Mouse (Mus musculus) olfactory bulb, adult 2 months (tissue): ENCODE data around the gene Rbbp8nl. TPM values are rescaled to one million over a fixed set of nuclear protein-coding genes. Genes with fewer than 3 reads are reported as not detected.

Source experiments
- H3K27ac ChIP-seq: fragments of 200-500 bp; 2 replicates; pipeline ENCODE4 v1.5.1; 2012; ENCODE audit warnings: low read depth, low read length; ENCODE audit not compliant: insufficient read depth
- H3K4me1 ChIP-seq: fragments of 200-500 bp; 2 replicates; pipeline ENCODE4 v1.6.1; 2012; ENCODE audit warnings: low read length; ENCODE audit not compliant: control insufficient read depth, insufficient read depth
- H3K4me3 ChIP-seq: fragments of 200-500 bp; 2 replicates; pipeline ENCODE4 v1.5.1; 2012; ENCODE audit warnings: mild to moderate bottlenecking, low read depth, low read length, moderate library complexity; ENCODE audit not compliant: insufficient read depth
- CTCF ChIP-seq: fragments of 200-500 bp; IDR thresholded peaks from 2 replicates; pipeline ENCODE4 v1.5.1; 2012; ENCODE audit warnings: low read depth, mild to moderate bottlenecking, low read length, moderate library complexity; ENCODE audit not compliant: insufficient read depth
- POLR2A ChIP-seq: fragments of 200-500 bp; IDR thresholded peaks from 2 replicates; pipeline ENCODE4 v1.6.1; 2012; ENCODE audit warnings: mild to moderate bottlenecking, low read depth, low read length, moderate library complexity; ENCODE audit not compliant: insufficient read depth
- WGBS: fragments of 180-500 bp; shearing (Covaris S2); methylation state at CpG from one replicate; pipeline ENCODE4 v1.1.7; 2018; 5-methylcytosine and 5-hydroxymethylcytosine counted together
- polyA plus RNA-seq: library from polyadenylated mRNA; stranded (reverse); fragments of >200 nt; gene quantifications from 2 replicates; pipeline ENCODE4 v1.2.4, GENCODE M21; 2012; ENCODE audit warnings: low replicate concordance; ENCODE audit not compliant: missing spikeins, insufficient read depth, insufficient read length

Gene Rbbp8nl
- polyA plus RNA-seq, 1 experiment = not detected

DNA sequence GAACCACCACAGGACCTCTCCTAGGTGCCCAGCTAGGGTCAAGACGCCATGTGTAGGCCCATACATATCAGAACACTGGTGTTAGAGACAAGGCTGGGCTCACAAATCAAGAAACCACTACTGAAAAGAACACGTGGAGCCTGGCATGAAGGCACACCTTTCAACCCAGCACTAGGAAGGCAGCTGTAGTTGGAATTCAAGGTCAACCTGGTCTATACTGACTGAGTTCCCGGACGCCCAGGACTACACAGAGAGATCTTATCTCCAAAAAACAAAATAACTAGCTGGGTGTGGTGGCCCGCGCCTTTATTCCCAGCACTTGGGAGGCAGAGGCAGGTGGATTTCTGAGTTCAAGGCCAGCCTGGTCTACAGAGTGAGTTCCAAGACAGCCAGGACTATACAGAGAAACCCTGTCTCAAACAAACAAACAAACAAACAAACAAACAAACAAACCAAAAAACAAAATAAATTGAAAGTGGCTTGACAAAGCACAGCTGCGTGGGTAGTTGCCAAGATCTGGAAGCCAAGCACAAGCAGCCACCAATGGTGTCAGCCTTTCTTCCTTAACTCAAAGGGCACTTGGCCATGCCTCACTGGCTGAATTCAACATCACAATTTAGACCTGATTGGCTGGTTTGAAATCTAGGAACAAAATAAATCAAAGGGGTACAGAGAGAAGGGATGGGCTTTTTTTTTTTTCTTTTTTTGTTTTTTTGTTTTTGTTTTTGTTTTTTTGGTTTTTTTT, 51.9 kb downstream of the Rbbp8nl start:
- Histone ChIP-seq H3K27ac (no peak overlapping the region), H3K4me3 (no peak overlapping the region), H3K4me1 (no peaks in the 10 kb centered on the region)
- 93% methylated on average over 7 of the region's 7 CpGs for WGBS
- TF ChIP-seq CTCF = no peak
- TF ChIP-seq POLR2A = no peak

DNA sequence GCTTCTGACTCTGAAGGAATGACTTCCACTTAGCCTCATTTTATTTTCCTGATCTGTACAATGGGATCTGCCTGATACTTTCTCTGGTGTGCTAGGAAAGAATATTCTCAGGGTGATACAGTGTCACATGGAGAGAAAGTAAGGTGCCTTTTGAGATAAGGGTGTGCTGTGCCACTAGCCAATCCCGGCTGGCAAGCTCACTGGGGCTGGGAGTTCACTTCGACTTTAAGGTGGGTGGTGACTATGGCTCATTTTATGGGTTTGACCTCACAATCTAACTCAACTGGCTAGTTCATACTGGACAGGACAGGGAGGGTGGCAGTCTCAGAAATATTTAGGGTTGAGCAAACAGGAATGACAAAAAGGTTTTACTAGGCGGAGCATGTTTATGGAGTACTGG, 52.7 kb downstream of the Rbbp8nl start:
- TF ChIP-seq POLR2A (no peak), CTCF (no peak)
- H3K27ac ChIP-seq = no peak overlapping the region
- 93% methylated on average over 3 of the region's 3 CpGs for WGBS
- no peaks in the 10 kb centered on the region for H3K4me1 ChIP-seq
- no peak overlapping the region for H3K4me3 ChIP-seq

DNA sequence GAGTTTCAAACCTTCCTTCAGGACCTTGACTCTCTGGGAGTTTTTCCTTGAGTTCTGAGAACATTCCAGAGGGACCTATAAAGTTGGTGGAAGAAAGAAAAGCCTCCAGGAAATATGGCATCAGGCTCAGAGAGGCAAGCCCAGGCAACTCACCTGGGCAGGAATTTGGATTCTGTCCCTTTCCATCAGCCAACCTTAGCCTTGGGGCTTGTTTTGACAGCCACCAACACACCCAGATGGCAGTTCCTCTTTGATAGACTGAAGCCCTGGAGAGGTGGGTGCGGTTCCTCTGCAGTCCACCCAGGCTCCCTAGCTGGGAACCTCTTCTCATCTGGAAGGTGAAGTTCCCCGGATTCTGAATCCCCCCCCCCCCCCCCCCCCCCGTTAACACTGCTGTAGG, 53.2 kb downstream of the Rbbp8nl start:
- H3K27ac ChIP-seq = no peak overlapping the region
- WGBS = 42% methylated on average over 3 of the region's 3 CpGs
- H3K4me3 ChIP-seq = no peak overlapping the region
- TF ChIP-seq CTCF (no peak), POLR2A (no peak)
- no peaks in the 10 kb centered on the region for H3K4me1 ChIP-seq

DNA sequence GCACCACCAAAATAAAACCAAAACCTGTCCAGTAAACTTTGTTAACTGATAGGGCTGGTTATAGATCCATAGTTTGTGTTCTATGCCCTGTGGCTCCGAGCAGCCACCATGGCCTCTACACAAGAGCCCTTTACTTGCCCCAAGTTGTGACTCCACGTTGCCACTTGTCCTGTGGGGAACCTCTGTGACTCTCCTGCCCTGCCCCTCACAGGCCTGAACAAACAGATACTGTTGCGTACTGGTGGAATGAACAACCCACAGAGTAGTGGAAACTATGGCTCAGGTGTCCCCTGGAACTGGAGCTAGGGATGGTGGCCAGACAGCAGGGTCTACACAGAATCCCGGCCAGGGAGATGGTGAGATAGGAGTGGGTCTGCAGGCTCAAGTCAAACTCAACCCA, 53.9 kb downstream of the Rbbp8nl start:
- Histone ChIP-seq H3K27ac (no peak overlapping the region), H3K4me3 (no peak overlapping the region), H3K4me1 (no peaks in the 10 kb centered on the region)
- TF ChIP-seq POLR2A = no peak
- no peak for TF ChIP-seq CTCF
- WGBS = 95% methylated on average over 4 of the region's 4 CpGs

DNA sequence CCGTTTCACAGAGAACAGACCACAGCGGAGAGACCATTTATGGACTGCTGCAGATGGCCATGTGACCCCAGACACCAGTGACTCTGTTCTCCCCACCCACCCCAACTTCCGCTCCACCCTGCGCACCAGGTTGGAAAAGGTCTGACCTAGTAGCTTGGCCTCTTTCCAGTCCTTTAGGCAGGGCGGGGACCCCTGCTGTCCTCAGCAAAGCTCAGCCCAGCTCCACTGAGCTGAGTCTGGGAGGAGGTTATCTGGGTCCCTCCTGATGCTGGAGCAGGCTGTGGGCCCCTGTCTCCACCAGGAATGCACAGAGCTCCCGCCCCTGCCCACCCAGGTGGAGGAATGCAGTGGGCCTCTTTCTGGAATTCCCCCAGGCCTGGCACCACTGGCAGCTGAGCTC, 54.7 kb downstream of the Rbbp8nl start:
- Histone ChIP-seq H3K4me3 (no peak overlapping the region), H3K27ac (no peak overlapping the region), H3K4me1 (no peaks in the 10 kb centered on the region)
- WGBS = 64% methylated on average over 6 of the region's 6 CpGs
- no peak for TF ChIP-seq POLR2A

DNA sequence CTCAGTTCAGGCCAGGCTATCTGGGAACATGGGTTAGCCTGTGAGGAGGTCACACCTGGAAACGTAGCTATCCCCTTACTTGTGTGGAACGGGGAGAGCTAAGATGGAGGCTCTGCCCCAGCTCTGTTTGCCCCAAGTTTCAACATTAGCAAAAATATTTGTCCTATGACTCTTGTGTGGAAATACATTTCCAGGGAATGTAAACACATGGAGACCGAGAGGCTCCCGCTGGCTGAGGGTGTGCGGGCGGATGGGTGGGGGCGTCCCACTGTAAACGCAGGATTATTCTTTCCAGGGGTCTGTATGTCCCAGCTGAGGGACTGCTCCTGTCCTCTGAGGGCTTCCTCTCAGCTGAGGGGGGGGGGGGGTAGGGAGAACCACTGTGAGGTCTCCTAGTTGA, 55.3 kb downstream of the Rbbp8nl start:
- H3K4me3 ChIP-seq = no peak overlapping the region
- TF ChIP-seq POLR2A (no peak), CTCF (no peak)
- no peak overlapping the region for H3K27ac ChIP-seq
- WGBS = 93% methylated on average over 8 of the region's 8 CpGs
- no peaks in the 10 kb centered on the region for H3K4me1 ChIP-seq

DNA sequence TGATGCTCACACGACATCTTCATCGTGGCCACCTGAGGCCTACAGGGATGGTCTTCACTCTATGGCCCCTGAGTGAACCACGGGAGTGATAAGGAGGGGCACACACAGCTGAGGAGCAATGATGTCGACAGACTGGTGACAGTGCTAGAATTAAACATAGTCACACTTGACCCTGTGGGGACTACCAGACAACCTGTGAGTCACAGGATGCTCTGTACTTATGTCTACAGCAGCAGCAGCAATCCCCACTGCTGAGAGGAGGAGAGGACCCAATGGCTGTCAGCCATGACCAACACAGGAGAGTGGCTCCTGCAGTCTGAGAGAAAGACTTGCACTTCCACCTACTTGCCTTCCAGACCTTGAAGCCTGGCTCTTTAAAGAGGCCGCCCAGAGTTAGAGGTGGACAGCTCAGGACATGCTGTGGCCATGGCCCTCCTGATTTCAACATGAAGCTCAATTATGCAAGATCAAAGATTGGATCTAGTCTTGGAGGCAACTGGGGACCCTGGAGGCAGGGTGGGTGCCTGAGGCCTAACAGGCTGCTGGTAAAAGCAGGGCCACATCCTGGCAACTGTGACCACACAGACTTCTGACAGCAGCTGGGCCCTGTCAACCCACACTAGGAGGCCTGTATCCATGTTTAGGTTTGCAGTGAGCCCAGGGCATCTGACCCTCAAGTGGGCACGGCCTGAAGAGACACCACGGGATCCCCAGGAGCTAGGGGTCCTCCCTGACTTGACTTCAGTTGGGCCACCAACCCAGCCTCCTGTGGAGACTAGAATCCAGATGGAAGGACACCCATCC, 56.4 kb downstream of the Rbbp8nl start:
- no peak for TF ChIP-seq CTCF
- no peak for TF ChIP-seq POLR2A
- Histone ChIP-seq H3K4me3 (no peak overlapping the region), H3K27ac (no peak overlapping the region), H3K4me1 (no peaks in the 10 kb centered on the region)
- 86% methylated on average over 7 of the region's 7 CpGs for WGBS

DNA sequence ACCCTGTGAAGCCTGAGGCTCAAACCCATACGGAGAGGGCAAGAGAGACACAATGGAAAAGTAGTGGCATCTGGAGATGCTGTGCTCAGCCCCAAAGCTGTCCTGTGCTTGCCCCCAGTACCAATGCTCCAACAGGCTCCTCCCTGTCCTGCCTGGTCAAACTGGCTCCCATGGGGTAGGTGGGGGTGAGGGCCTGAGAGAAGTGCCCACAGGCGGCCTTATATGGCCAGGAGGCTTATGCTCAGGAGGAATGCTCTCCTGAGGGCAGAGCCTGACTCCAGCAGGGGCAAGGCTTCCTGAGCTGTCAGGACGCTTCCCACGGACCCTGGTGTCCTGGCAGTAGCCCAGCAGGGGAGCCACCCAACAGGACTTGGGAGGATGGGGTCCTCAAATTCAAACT, 59.2 kb downstream of the Rbbp8nl start:
- Histone ChIP-seq H3K4me1 (peaks cover 16% of the 10 kb centered on the region), H3K4me3 (no peak overlapping the region), H3K27ac (no peak overlapping the region)
- TF ChIP-seq CTCF = no peak
- no peak for TF ChIP-seq POLR2A
- 76% methylated on average over 4 of the region's 4 CpGs for WGBS

DNA sequence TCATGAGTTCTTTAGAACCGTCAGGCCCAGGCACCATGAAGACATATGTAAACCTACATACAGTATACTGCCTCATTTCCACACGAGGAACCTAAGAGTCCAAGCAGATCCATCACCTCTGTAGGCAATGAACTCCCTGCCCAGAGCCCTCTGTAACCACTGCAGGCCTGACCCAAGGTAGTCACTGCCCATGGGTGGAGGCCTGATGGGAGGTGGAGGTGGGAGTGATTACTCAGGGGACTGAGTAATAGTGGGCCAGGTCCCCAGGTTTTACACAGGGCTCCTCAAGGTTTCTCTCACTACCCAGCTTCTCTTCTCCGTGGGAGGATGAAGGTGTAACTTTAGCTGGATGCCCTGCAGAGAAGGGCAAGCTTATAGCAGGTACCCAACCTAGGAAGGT, 60.5 kb downstream of the Rbbp8nl start:
- TF ChIP-seq CTCF (no peak), POLR2A (no peak)
- peaks cover 25% of the 10 kb centered on the region for H3K4me1 ChIP-seq
- H3K27ac ChIP-seq = no peak overlapping the region
- H3K4me3 ChIP-seq = no peak overlapping the region
- 81% methylated on average over 3 of the region's 3 CpGs for WGBS
